Mouse (Mus musculus): Measurements from ENCODE around the gene Pspc1.

DNA sequence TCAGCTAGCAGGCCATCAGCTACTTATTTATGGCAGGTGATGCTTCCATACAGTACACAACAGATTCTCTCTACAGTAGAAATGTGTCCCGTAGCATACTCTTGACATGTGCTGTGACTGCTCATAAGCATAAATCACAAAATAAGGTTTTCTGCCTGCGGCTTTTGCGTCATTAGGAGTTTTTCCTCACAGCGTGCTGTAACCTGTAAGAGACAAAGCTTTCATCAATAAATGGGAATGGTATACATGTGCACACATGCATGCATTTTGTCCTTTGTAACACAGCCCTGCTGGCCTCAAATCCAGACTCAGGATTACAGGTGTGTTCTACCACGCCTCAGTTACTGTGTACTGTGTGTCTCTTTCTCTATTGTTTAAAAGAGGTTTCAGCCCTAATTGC, 80.3 kb downstream of the Pspc1 start:
- TF ChIP-seq EP300 (IDR thresholded peaks at IDR 0.05; ENCODE audit: low read depth) (no peak), CTCF (IDR thresholded peaks at IDR 0.05; ENCODE audit: low read depth) (no peak)
